Mouse (Mus musculus) neural tube, embryonic 14.5 days (tissue): ENCODE measurements around the gene Dcaf10. TPM values are rescaled to one million over a fixed set of nuclear protein-coding genes. Genes with fewer than 3 reads are reported as not detected.

Source experiments
- ATAC-seq: fragments of 200-750 bp; cut with Nextera tagmentation; 2 replicates; pipeline ENCODE4 v1.8.0; 2017; ENCODE audit warnings: low read depth, mild to moderate bottlenecking, moderate TSS enrichment, moderate library complexity
- H3K27ac ChIP-seq: fragments of 300-500 bp; sonication (generic); 2 replicates; pipeline ENCODE4 v1.5.1; 2014; ENCODE audit warnings: low read depth, mild to moderate bottlenecking, control low read depth, low read length, moderate library complexity, mixed read lengths
- H3K27me3 ChIP-seq: fragments of 300-500 bp; sonication (generic); 2 replicates; pipeline ENCODE4 v1.6.1; 2014; ENCODE audit warnings: low read length; ENCODE audit not compliant: control insufficient read depth, insufficient read depth
- H3K36me3 ChIP-seq: fragments of 300-500 bp; sonication (generic); 2 replicates; pipeline ENCODE4 v1.6.1; 2014; ENCODE audit warnings: low read length, mixed read lengths; ENCODE audit not compliant: control insufficient read depth, insufficient read depth
- H3K4me1 ChIP-seq: fragments of 300-500 bp; sonication (generic); 2 replicates; pipeline ENCODE4 v1.6.1; 2014; ENCODE audit warnings: low read length; ENCODE audit not compliant: control insufficient read depth, insufficient read depth
- H3K4me2 ChIP-seq: fragments of 300-500 bp; sonication (generic); 2 replicates; pipeline ENCODE4 v1.6.1; 2014; ENCODE audit warnings: mild to moderate bottlenecking, low read depth, low read length, control low read depth
- H3K4me3 ChIP-seq: fragments of 300-500 bp; sonication (generic); 2 replicates; pipeline ENCODE4 v1.5.1; 2014; ENCODE audit warnings: low read depth, low read length, control low read depth, mixed read lengths
- H3K9ac ChIP-seq: fragments of 300-500 bp; sonication (generic); replicated peaks from 2 replicates; pipeline ENCODE4 v1.6.1; 2014; ENCODE audit warnings: low read depth, mild to moderate bottlenecking, control low read depth, low read length, mixed read lengths
- H3K9me3 ChIP-seq: fragments of 300-500 bp; sonication (generic); 2 replicates; pipeline ENCODE4 v1.6.1; 2016; ENCODE audit warnings: low read length; ENCODE audit not compliant: control insufficient read depth
- WGBS: fragments of 180-500 bp; shearing (Covaris S2); extraction: QIAGEN DNeasy Blood & Tissue Kit; methylation state at CpG from one replicate; pipeline ENCODE4 v1.1.7; 2014; 5-methylcytosine and 5-hydroxymethylcytosine counted together
- polyA plus RNA-seq: library from polyadenylated mRNA; unstranded; fragments of >200 nt; fragmentation: Nextera tagmentation; extraction: Ambion mirVana; gene quantifications from 2 replicates; pipeline ENCODE4 v1.2.1, GENCODE M21; 2014

Dcaf10 gene
- polyA plus RNA-seq, 1 experiment from 2014 or later: 9.7 TPM

GRCm38 (mm10) chr4:45409270-45409669 lies 67.4 kb downstream of the Dcaf10 start:
- Histone ChIP-seq H3K27ac (peak overlapping the region; percentile 82), H3K27me3 (no peaks in the 10 kb centered on the region), H3K4me2 (peak overlapping the region; percentile 97), H3K4me3 (peak overlapping the region; percentile 70), H3K9me3 (no peaks in the 10 kb centered on the region), H3K9ac (peak overlapping the region; percentile 86; the same call in 1 of the 2 replicates), H3K36me3 (no peaks in the 10 kb centered on the region), H3K4me1 (peaks cover 20% of the 10 kb centered on the region)
- WGBS: 3% methylated on average over 10 of the region's 10 CpGs
- peak; percentile 52 for ATAC-seq

- Histone ChIP-seq H3K9me3 (no peaks in the 10 kb centered on the region), H3K27ac (no peak overlapping the region), H3K9ac (no peak overlapping the region), H3K4me2 (no peak overlapping the region), H3K4me3 (no peak overlapping the region), H3K36me3 (no peaks in the 10 kb centered on the region), H3K27me3 (no peaks in the 10 kb centered on the region), H3K4me1 (peaks cover 15% of the 10 kb centered on the region)
- ATAC-seq: no peak
- 92% methylated on average over 8 of the region's 8 CpGs for WGBS
Observed at GRCm38 (mm10) chr4:45411181-45411790, 69.4 kb downstream of the Dcaf10 start.

- H3K9ac ChIP-seq: no peak overlapping the region
- no peaks in the 10 kb centered on the region for H3K36me3 ChIP-seq
- WGBS: 75% methylated on average over 16 of the region's 16 CpGs
Observed at GRCm38 (mm10) chr4:45412433-45413192, 70.7 kb downstream of the Dcaf10 start.

GRCm38 (mm10) chr4:45413674-45414338 lies 71.9 kb downstream of the Dcaf10 start:
- no peak overlapping the region for H3K9ac ChIP-seq
- no peaks in the 10 kb centered on the region for H3K36me3 ChIP-seq
- no peaks in the 10 kb centered on the region for H3K9me3 ChIP-seq
- no peak overlapping the region for H3K4me3 ChIP-seq
- 89% methylated on average over 9 of the region's 9 CpGs for WGBS
- H3K4me1 ChIP-seq: 0 out of 2 replicates have a peak, but pooled peaks cover 3% of the 10 kb centered on the region
- no peaks in the 10 kb centered on the region for H3K27me3 ChIP-seq
- ATAC-seq: no peak
- H3K27ac ChIP-seq: no peak overlapping the region
- H3K4me2 ChIP-seq: no peak overlapping the region

More at GRCm38 (mm10) chr4:45412433-45413192, 70.7 kb downstream of the Dcaf10 start:
- Histone ChIP-seq H3K4me1 (peaks cover 1% of the 10 kb centered on the region; the same call in 1 of the 2 replicates), H3K4me2 (no peak overlapping the region), H3K4me3 (no peak overlapping the region), H3K27ac (no peak overlapping the region), H3K27me3 (no peaks in the 10 kb centered on the region), H3K9me3 (no peaks in the 10 kb centered on the region)
- no peak for ATAC-seq

- Histone ChIP-seq H3K9ac (no peak overlapping the region), H3K36me3 (no peaks in the 10 kb centered on the region), H3K27ac (no peak overlapping the region), H3K4me1 (0 out of 2 replicates have a peak, but pooled peaks cover 3% of the 10 kb centered on the region), H3K9me3 (no peaks in the 10 kb centered on the region), H3K27me3 (no peaks in the 10 kb centered on the region), H3K4me3 (no peak overlapping the region), H3K4me2 (no peak overlapping the region)
- no peak for ATAC-seq
- WGBS: 80% methylated on average over 7 of the region's 7 CpGs
Observed at GRCm38 (mm10) chr4:45416314-45416713, 74.4 kb downstream of the Dcaf10 start.

- H3K9me3 ChIP-seq: no peaks in the 10 kb centered on the region
- WGBS: 19% methylated on average over 11 of the region's 11 CpGs
- peak; percentile 50; the same call in 1 of the 2 replicates for ATAC-seq
- 0 out of 2 replicates have a peak, but pooled peaks cover 3% of the 10 kb centered on the region for H3K4me1 ChIP-seq
- no peaks in the 10 kb centered on the region for H3K27me3 ChIP-seq
- no peaks in the 10 kb centered on the region for H3K36me3 ChIP-seq
- H3K4me2 ChIP-seq: peak overlapping the region; percentile 6; the same call in 1 of the 2 replicates
- no peak overlapping the region for H3K27ac ChIP-seq
- no peak overlapping the region for H3K4me3 ChIP-seq
- no peak overlapping the region; the same call in 1 of the 2 replicates for H3K9ac ChIP-seq
Observed at GRCm38 (mm10) chr4:45418229-45418950, 76.5 kb downstream of the Dcaf10 start.

GRCm38 (mm10) chr4:45419051-45419450 lies 77.2 kb downstream of the Dcaf10 start:
- 90% methylated on average over 4 of the region's 4 CpGs for WGBS
- peak; percentile 41; the same call in 1 of the 2 replicates for ATAC-seq

GRCm38 (mm10) chr4:45420733-45421132 lies 78.8 kb downstream of the Dcaf10 start:
- no peaks in the 10 kb centered on the region for H3K27me3 ChIP-seq
- ATAC-seq: no peak
- H3K9me3 ChIP-seq: no peaks in the 10 kb centered on the region
- H3K4me2 ChIP-seq: no peak overlapping the region
- H3K36me3 ChIP-seq: no peaks in the 10 kb centered on the region
- 57% methylated on average over 3 of the region's 3 CpGs for WGBS
- H3K4me1 ChIP-seq: 0 out of 2 replicates have a peak, but pooled peaks cover 3% of the 10 kb centered on the region
- no peak overlapping the region for H3K27ac ChIP-seq
- no peak overlapping the region for H3K4me3 ChIP-seq
- H3K9ac ChIP-seq: no peak overlapping the region

More at GRCm38 (mm10) chr4:45419051-45419450, 77.2 kb downstream of the Dcaf10 start:
- no peaks in the 10 kb centered on the region for H3K9me3 ChIP-seq
- no peak overlapping the region for H3K4me3 ChIP-seq
- H3K27me3 ChIP-seq: no peaks in the 10 kb centered on the region
- no peak overlapping the region for H3K9ac ChIP-seq
- 0 out of 2 replicates have a peak, but pooled peaks cover 3% of the 10 kb centered on the region for H3K4me1 ChIP-seq
- H3K4me2 ChIP-seq: no peak overlapping the region
- H3K27ac ChIP-seq: no peak overlapping the region
- no peaks in the 10 kb centered on the region for H3K36me3 ChIP-seq
